Mouse (Mus musculus): ENCODE measurements around the gene Trim27. TPM values are rescaled to one million over a fixed set of nuclear protein-coding genes. Genes with fewer than 3 reads are reported as not detected.

The Trim27 gene
- 41.4 and 45.6 TPM in 2 replicates for polyA plus RNA-seq (2011; ENCODE audit: insufficient read depth, insufficient read length, low replicate concordance, missing spikeins)

GRCm38 (mm10) chr13:21179367-21179723, at the start of gene Trim27:
Gene Trim27 (plus strand): TSS chr13:21179445.
- H3K4me1 ChIP-seq (ENCODE audit: control insufficient read depth, insufficient read depth, low read length) = peaks cover 3% of the 10 kb centered on the region; the same call in 1 of the 2 replicates
- H3K4me3 ChIP-seq (replicated peaks; ENCODE audit: control insufficient read depth, low read depth, low read length) = peak within 1 kb of the TSS; percentile 99
- H3K27ac ChIP-seq (ENCODE audit: control insufficient read depth, insufficient read depth, low read depth, low read length, poor library complexity) = peak within 1 kb of the TSS; percentile 97
- under 1% methylated on average over 15 of the region's 15 CpGs for WGBS
- TF ChIP-seq POLR2A (IDR thresholded peaks at IDR 0.05; ENCODE audit: borderline replicate concordance, control insufficient read depth, low read depth, low read length) = no peak
- no peak for TF ChIP-seq CTCF (IDR thresholded peaks at IDR 0.05; ENCODE audit: control insufficient read depth, insufficient read depth, low read length)

DNA sequence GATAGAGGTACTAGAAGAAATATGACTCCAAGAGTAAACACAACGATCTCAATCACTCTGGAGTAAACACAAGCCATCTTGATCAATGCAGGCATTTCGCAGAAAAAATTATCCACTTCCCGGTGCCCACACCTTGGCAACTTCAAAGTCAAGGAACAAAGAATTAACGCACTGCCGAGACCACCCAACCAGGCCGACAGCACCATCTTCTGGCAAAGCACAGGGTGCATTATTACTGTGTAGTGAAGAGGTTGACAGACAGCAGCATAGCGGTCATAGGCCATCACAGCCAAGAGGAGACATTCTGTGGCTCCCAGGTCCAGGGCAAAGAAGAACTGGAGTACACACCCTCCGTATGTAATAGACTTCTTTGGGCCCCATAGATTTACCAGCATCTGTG, 36.8 kb upstream of the Trim27 start:
- Histone ChIP-seq H3K4me1 (ENCODE audit: control insufficient read depth, insufficient read depth, low read length) (no peaks in the 10 kb centered on the region), H3K4me3 (replicated peaks; ENCODE audit: control insufficient read depth, low read depth, low read length) (no peak overlapping the region), H3K27ac (ENCODE audit: control insufficient read depth, insufficient read depth, low read depth, low read length, poor library complexity) (no peak overlapping the region)
- 49% methylated on average over 8 of the region's 8 CpGs for WGBS
- TF ChIP-seq POLR2A (IDR thresholded peaks at IDR 0.05; ENCODE audit: borderline replicate concordance, control insufficient read depth, low read depth, low read length) = no peak

- TF ChIP-seq POLR2A (IDR thresholded peaks at IDR 0.05; ENCODE audit: borderline replicate concordance, control insufficient read depth, low read depth, low read length) = no peak
- no peak for TF ChIP-seq CTCF (IDR thresholded peaks at IDR 0.05; ENCODE audit: control insufficient read depth, insufficient read depth, low read length)
- Histone ChIP-seq H3K4me1 (ENCODE audit: control insufficient read depth, insufficient read depth, low read length) (no peaks in the 10 kb centered on the region), H3K4me3 (replicated peaks; ENCODE audit: control insufficient read depth, low read depth, low read length) (no peak within 1 kb of the TSS), H3K27ac (ENCODE audit: control insufficient read depth, insufficient read depth, low read depth, low read length, poor library complexity) (no peak within 1 kb of the TSS)
- 67% methylated on average over 4 of the region's 4 CpGs for WGBS
Measured at GRCm38 (mm10) chr13:21145767-21146166, 33.5 kb upstream of the Trim27 start, which contains the start of gene Olfr1368. Gene Olfr1368 (minus strand): TSS chr13:21145867.

DNA sequence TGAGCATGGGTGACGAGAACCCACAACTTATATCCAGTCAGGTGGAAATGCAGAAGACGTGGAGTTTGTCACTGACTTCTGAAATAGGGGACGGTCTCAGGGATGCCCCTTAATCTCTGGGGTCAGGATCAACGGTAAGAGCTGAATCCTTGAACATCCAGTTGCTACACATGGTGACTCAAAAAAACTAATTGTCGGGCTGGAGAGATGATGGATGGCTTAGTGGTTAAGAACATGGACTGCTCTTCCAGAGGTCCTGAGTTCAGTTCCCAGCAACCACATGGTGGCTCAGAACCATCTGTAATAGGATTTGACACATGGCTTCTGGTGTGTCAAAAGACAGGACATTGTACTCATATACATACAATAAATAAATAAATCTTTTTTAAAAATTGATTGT, 23.4 kb upstream of the Trim27 start:
- Histone ChIP-seq H3K4me1 (ENCODE audit: control insufficient read depth, insufficient read depth, low read length) (no peaks in the 10 kb centered on the region; the same call in 1 of the 2 replicates), H3K27ac (ENCODE audit: control insufficient read depth, insufficient read depth, low read depth, low read length, poor library complexity) (no peak overlapping the region), H3K4me3 (replicated peaks; ENCODE audit: control insufficient read depth, low read depth, low read length) (no peak overlapping the region)
- TF ChIP-seq POLR2A (IDR thresholded peaks at IDR 0.05; ENCODE audit: borderline replicate concordance, control insufficient read depth, low read depth, low read length) (no peak), CTCF (IDR thresholded peaks at IDR 0.05; ENCODE audit: control insufficient read depth, insufficient read depth, low read length) (no peak)
- WGBS = 76% methylated on average over 5 of the region's 5 CpGs

- no peak overlapping the region for H3K27ac ChIP-seq (ENCODE audit: control insufficient read depth, insufficient read depth, low read depth, low read length, poor library complexity)
- 28% methylated on average over 9 of the region's 9 CpGs for WGBS
- TF ChIP-seq CTCF (IDR thresholded peaks at IDR 0.05; ENCODE audit: control insufficient read depth, insufficient read depth, low read length) = no peak
- H3K4me3 ChIP-seq (replicated peaks; ENCODE audit: control insufficient read depth, low read depth, low read length) = no peak overlapping the region
- H3K4me1 ChIP-seq (ENCODE audit: control insufficient read depth, insufficient read depth, low read length) = no peaks in the 10 kb centered on the region; the same call in 1 of the 2 replicates
Measured at GRCm38 (mm10) chr13:21158071-21158470, 21.2 kb upstream of the Trim27 start.

DNA sequence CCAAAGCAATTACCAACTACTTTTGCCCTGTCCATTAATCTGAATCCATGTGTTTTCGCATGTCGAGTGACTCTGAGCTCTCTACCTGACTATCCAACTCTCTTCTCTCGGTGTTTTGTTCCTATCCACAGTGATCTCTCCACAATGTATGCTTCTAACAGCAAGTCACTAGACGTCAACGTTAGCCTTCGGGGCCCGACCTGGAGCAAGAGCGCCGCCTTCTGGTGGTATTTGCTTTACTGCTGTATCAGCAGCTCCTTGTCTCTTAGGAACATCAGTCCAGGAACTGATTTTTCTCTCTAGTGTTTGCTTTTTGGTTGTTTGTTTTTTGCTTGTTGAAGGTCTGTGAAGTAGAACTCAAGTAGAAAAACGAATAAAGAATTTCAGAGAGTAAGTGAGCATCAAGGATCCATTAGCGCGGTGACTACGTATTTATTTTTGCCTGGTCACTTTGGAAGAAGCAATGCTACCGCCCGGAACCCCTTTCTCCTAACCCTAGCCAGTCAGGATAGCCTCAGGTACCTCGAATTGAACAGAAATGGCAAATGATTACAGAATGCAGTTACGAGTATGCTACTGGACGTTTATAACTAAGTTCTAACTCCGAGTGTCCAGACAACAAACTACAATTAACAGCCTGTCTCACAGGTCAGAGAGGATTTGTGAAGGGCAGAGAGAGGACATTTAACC, 20.3 kb upstream of the Trim27 start:
- no peak for TF ChIP-seq POLR2A (IDR thresholded peaks at IDR 0.05; ENCODE audit: borderline replicate concordance, control insufficient read depth, low read depth, low read length)
- peak; percentile 69 for TF ChIP-seq CTCF (IDR thresholded peaks at IDR 0.05; ENCODE audit: control insufficient read depth, insufficient read depth, low read length)
- Histone ChIP-seq H3K4me3 (replicated peaks; ENCODE audit: control insufficient read depth, low read depth, low read length) (peak overlapping the region; percentile 55), H3K4me1 (ENCODE audit: control insufficient read depth, insufficient read depth, low read length) (no peaks in the 10 kb centered on the region; the same call in 1 of the 2 replicates), H3K27ac (ENCODE audit: control insufficient read depth, insufficient read depth, low read depth, low read length, poor library complexity) (no peak overlapping the region)
- WGBS = 2% methylated on average over 19 of the region's 19 CpGs

GRCm38 (mm10) chr13:21159475-21159819, 19.8 kb upstream of the Trim27 start:
- H3K4me1 ChIP-seq (ENCODE audit: control insufficient read depth, insufficient read depth, low read length) = no peaks in the 10 kb centered on the region; the same call in 1 of the 2 replicates
- no peak overlapping the region for H3K27ac ChIP-seq (ENCODE audit: control insufficient read depth, insufficient read depth, low read depth, low read length, poor library complexity)
- under 1% methylated on average over 15 of the region's 15 CpGs for WGBS
- H3K4me3 ChIP-seq (replicated peaks; ENCODE audit: control insufficient read depth, low read depth, low read length) = peak overlapping the region; percentile 55
- no peak for TF ChIP-seq POLR2A (IDR thresholded peaks at IDR 0.05; ENCODE audit: borderline replicate concordance, control insufficient read depth, low read depth, low read length)
- TF ChIP-seq CTCF (IDR thresholded peaks at IDR 0.05; ENCODE audit: control insufficient read depth, insufficient read depth, low read length) = no peak

GRCm38 (mm10) chr13:21160041-21160511, 19.2 kb upstream of the Trim27 start:
- peak overlapping the region; percentile 54 for H3K4me3 ChIP-seq (replicated peaks; ENCODE audit: control insufficient read depth, low read depth, low read length)
- no peak overlapping the region for H3K27ac ChIP-seq (ENCODE audit: control insufficient read depth, insufficient read depth, low read depth, low read length, poor library complexity)
- no peak for TF ChIP-seq POLR2A (IDR thresholded peaks at IDR 0.05; ENCODE audit: borderline replicate concordance, control insufficient read depth, low read depth, low read length)
- TF ChIP-seq CTCF (IDR thresholded peaks at IDR 0.05; ENCODE audit: control insufficient read depth, insufficient read depth, low read length) = no peak
- WGBS = under 1% methylated on average over 16 of the region's 16 CpGs
- no peaks in the 10 kb centered on the region; the same call in 1 of the 2 replicates for H3K4me1 ChIP-seq (ENCODE audit: control insufficient read depth, insufficient read depth, low read length)

Measured in bone marrow, adult 2 months (tissue).